Mouse (Mus musculus) kidney, postnatal 4 days (tissue): ENCODE results near the gene Tjp2.
"Not testable (repeated sequence)": the region's sequence is repeated elsewhere in the genome, so short reads cannot be mapped to it uniquely, and the experiment has no call there.

Experiments
- DNase-seq, 2 experiments: peaks; one replicate each; pipeline ENCODE4 v3.0.0; 2021; ENCODE audit warnings: mixed read lengths in 2 of 2

Tjp2 gene

GRCm38 (mm10) chr19:24224500-24225304, at the start of gene Tjp2:
Tjp2 (minus strand) TSS chr19:24225030.
- DNase-seq: peak; percentile 74 to 83

- DNase-seq: no peak
Observed at GRCm38 (mm10) chr19:24274281-24274680, 49.5 kb upstream of the Tjp2 start.

- peak; percentile 91 to 92 for DNase-seq
Observed at GRCm38 (mm10) chr19:24271746-24272426, 47.1 kb upstream of the Tjp2 start.

GRCm38 (mm10) chr19:24271326-24271725, 46.5 kb upstream of the Tjp2 start:
- DNase-seq: peak; percentile 39 to 70

- DNase-seq: no peak
Observed at GRCm38 (mm10) chr19:24268531-24268930, 43.7 kb upstream of the Tjp2 start.

GRCm38 (mm10) chr19:24266046-24266830, 41.4 kb upstream of the Tjp2 start:
- peak; percentile 53 to 68 for DNase-seq

GRCm38 (mm10) chr19:24264991-24265390, 40.2 kb upstream of the Tjp2 start:
- peak; percentile 90 to 93 for DNase-seq

- DNase-seq: peak; percentile 35 to 56
Observed at GRCm38 (mm10) chr19:24262736-24263135, 37.9 kb upstream of the Tjp2 start.

GRCm38 (mm10) chr19:24259390-24260351, 34.8 kb upstream of the Tjp2 start:
- no peak for DNase-seq

- DNase-seq: no peak
Observed at GRCm38 (mm10) chr19:24258368-24258767, 33.5 kb upstream of the Tjp2 start.

- no peak for DNase-seq
Observed at GRCm38 (mm10) chr19:24257962-24258361, 33.1 kb upstream of the Tjp2 start.

- no peak for DNase-seq
Observed at GRCm38 (mm10) chr19:24253657-24254260, 28.9 kb upstream of the Tjp2 start.

GRCm38 (mm10) chr19:24251869-24252268, 27.0 kb upstream of the Tjp2 start:
- peak; percentile 25 to 53 for DNase-seq

- no peak for DNase-seq
Observed at GRCm38 (mm10) chr19:24243340-24243739, 18.5 kb upstream of the Tjp2 start.

GRCm38 (mm10) chr19:24241799-24242546, 17.1 kb upstream of the Tjp2 start:
- peak; percentile 64 to 77 for DNase-seq

GRCm38 (mm10) chr19:24241271-24241670, 16.4 kb upstream of the Tjp2 start:
- DNase-seq: no peak

GRCm38 (mm10) chr19:24238011-24238410, 13.2 kb upstream of the Tjp2 start:
- no peak for DNase-seq

GRCm38 (mm10) chr19:24232356-24232755, 7.5 kb upstream of the Tjp2 start:
- DNase-seq: not testable (repeated sequence)

- DNase-seq: peak; percentile 71 to 80
Observed at GRCm38 (mm10) chr19:24225305-24225696, 471 bp upstream of the Tjp2 start.

- DNase-seq: peak; percentile 34 to 52
Observed at GRCm38 (mm10) chr19:24223851-24224251, 979 bp downstream of the Tjp2 start.

GRCm38 (mm10) chr19:24221455-24221854, 3.4 kb downstream of the Tjp2 start:
- no peak for DNase-seq
